8 mouse cellular contexts compared by ENCODE assay signal in the genomic region with DNA sequence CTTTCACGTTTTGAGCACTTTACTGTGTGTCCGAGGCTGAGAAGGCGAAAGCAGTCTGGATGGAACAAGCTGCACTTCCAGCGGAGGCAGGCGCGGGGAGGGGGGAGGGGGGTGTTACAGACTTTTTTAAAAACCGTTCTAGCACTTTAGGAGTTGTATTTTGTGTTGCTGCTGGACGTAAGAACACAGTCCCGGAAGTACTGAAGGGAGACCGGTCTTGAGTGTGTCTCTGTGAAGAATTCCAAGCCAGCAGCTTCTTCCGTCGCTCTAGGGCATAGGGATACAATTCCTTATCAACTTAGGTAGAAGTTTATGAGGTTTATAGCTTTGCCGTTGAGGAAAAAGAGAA.
DNase-seq lines count a peak whose midpoint lies in the region; ATAC-seq and TF ChIP-seq lines count a peak whose summit lies in the region.

No protein-coding gene starts in this region.

- peak; percentile 39; the same call in 1 of the 2 replicates for ATAC-seq in forebrain, embryonic 15.5 days (replicated peaks)
- ATAC-seq in limb, embryonic 13.5 days (ENCODE audit: low FRiP score, low read depth) = no peak
- ATAC-seq in neural tube, embryonic 15.5 days (ENCODE audit: low FRiP score) = peak; percentile 9; the same call in 1 of the 2 replicates

- H3K4me3 ChIP-seq in E14TG2a.4 (replicated peaks; ENCODE audit: low read length) = peak overlapping the region; percentile 72
- peak overlapping the region; percentile 51 for H3K4me3 ChIP-seq in forebrain, embryonic 15.5 days
- H3K4me3 ChIP-seq in limb, embryonic 13.5 days = peak overlapping the region; percentile 55
- H3K4me3 ChIP-seq in neural tube, embryonic 15.5 days (replicated peaks) = peak overlapping the region; percentile 52

- H3K36me3 ChIP-seq in E14TG2a.4 (ENCODE audit: insufficient read depth, low read length) = no peaks in the 10 kb centered on the region
- no peaks in the 10 kb centered on the region for H3K36me3 ChIP-seq in forebrain, embryonic 15.5 days
- H3K36me3 ChIP-seq in limb, embryonic 13.5 days = no peaks in the 10 kb centered on the region
- no peaks in the 10 kb centered on the region for H3K36me3 ChIP-seq in neural tube, embryonic 15.5 days

- H3K27me3 ChIP-seq in E14TG2a.4 (ENCODE audit: insufficient read depth, low read length) = peaks cover 3% of the 10 kb centered on the region; the same call in 1 of the 2 replicates
- H3K27me3 ChIP-seq in forebrain, embryonic 15.5 days = no peaks in the 10 kb centered on the region
- H3K27me3 ChIP-seq in limb, embryonic 13.5 days = peaks cover 36% of the 10 kb centered on the region
- peaks cover 37% of the 10 kb centered on the region for H3K27me3 ChIP-seq in neural tube, embryonic 15.5 days (replicated peaks)

- H3K27ac ChIP-seq in forebrain, embryonic 15.5 days (replicated peaks) = 0 out of 2 replicates have a peak overlapping the region, but pooled peaks have one; percentile 69
- H3K27ac ChIP-seq in limb, embryonic 13.5 days = peak overlapping the region; percentile 74
- no peak overlapping the region for H3K27ac ChIP-seq in neural tube, embryonic 15.5 days (replicated peaks)

- H3K4me2 ChIP-seq in forebrain, embryonic 15.5 days (replicated peaks) = peak overlapping the region; percentile 54
- peak overlapping the region; percentile 68 for H3K4me2 ChIP-seq in limb, embryonic 13.5 days (replicated peaks)
- peak overlapping the region; percentile 62 for H3K4me2 ChIP-seq in neural tube, embryonic 15.5 days

- peak overlapping the region; percentile 56 for H3K9ac ChIP-seq in forebrain, embryonic 15.5 days (replicated peaks)
- peak overlapping the region; percentile 61 for H3K9ac ChIP-seq in limb, embryonic 13.5 days
- peak overlapping the region; percentile 42 for H3K9ac ChIP-seq in neural tube, embryonic 15.5 days (replicated peaks)

- intact Hi-C loops in heart, postnatal 36 days (cut with DNase I) = loop anchor here (5.0 to 10.0 kb wide), 3 partner anchors 64 to 102 kb away; no protein-coding TSS in a partner anchor

- WGBS in forebrain, embryonic 15.5 days = 12% methylated on average over 13 of the region's 13 CpGs
- 12% methylated on average over 13 of the region's 13 CpGs for WGBS in limb, embryonic 13.5 days
- 16% methylated on average over 13 of the region's 13 CpGs for WGBS in neural tube, embryonic 15.5 days

- peaks cover 16% of the 10 kb centered on the region for H3K4me1 ChIP-seq in E14TG2a.4 (replicated peaks; ENCODE audit: low read depth, low read length)
- peaks cover 10% of the 10 kb centered on the region; the same call in 1 of the 2 replicates for H3K4me1 ChIP-seq in forebrain, embryonic 15.5 days
- H3K4me1 ChIP-seq in limb, embryonic 13.5 days = peaks cover 8% of the 10 kb centered on the region
- peaks cover 8% of the 10 kb centered on the region; the same call in 1 of the 2 replicates for H3K4me1 ChIP-seq in neural tube, embryonic 15.5 days

- H3K9me3 ChIP-seq in E14TG2a.4 (ENCODE audit: low read length) = no peaks in the 10 kb centered on the region
- H3K9me3 ChIP-seq in forebrain, embryonic 15.5 days = no peaks in the 10 kb centered on the region
- H3K9me3 ChIP-seq in limb, embryonic 13.5 days = no peaks in the 10 kb centered on the region
- H3K9me3 ChIP-seq in neural tube, embryonic 15.5 days (replicated peaks) = no peaks in the 10 kb centered on the region

- no peak for TF ChIP-seq CTCF in E14TG2a.4 (conservative IDR thresholded peaks at IDR 0.05; ENCODE audit: low read length)

- DNase-seq in heart, adult 11 months = peak; percentile 88
- no peak for DNase-seq in heart, postnatal 36 days
- DNase-seq in left cerebral cortex, adult 9 months (ENCODE audit: low spot score in 2 of 2) = no peak
- no peak for DNase-seq in retina, postnatal 1 day
